Mouse (Mus musculus): Measurements from ENCODE around the gene Psmd6. TPM values are rescaled to one million over a fixed set of nuclear protein-coding genes. Genes with fewer than 3 reads are reported as not detected.

Psmd6 gene
- total RNA-seq (2014; fragmentation: Nextera tagmentation) (154 and 175 TPM in 2 replicates), total RNA-seq (2017) (296 and 300 TPM in 2 replicates)

DNA sequence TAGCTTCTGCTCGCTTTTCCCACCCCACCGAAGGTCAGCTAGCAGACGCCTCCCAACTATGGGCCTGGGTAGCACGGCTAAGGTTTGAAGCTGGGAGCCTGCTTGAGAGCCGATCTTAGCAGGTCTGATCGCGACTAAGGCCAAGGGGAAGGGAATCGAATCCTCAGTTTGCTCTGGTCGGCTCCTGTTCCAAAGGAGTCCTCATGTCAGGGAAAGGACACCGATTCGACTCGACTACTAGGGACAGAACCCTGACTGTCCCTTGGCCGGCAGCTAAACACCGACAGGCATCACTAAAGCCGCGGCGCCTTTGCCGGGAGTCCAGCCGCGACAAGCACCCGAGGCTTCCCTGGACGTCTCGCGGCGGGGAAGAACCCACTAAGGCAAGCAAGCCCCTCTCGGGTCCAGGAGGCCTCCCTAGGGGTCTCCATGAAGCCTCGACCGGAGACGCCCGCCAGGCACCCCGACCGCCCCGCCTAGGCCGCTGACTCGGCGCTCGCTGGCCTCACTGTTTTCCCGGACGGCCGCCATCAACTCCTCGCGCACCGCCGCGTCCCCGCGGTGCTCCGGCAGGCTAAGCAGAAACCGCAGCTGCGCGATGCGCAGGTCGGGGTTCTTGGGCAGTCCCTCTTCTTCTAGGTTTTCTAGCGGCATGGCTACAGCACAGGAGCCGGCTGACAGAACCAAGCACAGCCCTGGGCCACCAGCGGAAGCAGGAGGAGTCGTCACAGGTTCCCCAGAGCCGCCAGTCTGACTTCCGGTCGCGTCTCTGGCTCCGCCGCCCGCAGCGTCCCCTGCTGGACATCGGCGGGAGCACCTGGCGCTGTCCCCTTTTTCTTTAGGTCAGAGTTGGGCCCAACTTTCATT, at the start of gene Psmd6:
TSS of gene Psmd6 (minus strand) at position 755 of the 867 bp plus-strand sequence.
- peak; percentile 98 for ATAC-seq (replicated peaks; ENCODE audit: low FRiP score, low TSS enrichment, poor library complexity, severe bottlenecking)

GRCm38 (mm10) chr14:14110710-14111109, 10.1 kb downstream of the Psmd6 start:
- ATAC-seq (replicated peaks; ENCODE audit: low FRiP score, low TSS enrichment, poor library complexity, severe bottlenecking) = no peak

DNA sequence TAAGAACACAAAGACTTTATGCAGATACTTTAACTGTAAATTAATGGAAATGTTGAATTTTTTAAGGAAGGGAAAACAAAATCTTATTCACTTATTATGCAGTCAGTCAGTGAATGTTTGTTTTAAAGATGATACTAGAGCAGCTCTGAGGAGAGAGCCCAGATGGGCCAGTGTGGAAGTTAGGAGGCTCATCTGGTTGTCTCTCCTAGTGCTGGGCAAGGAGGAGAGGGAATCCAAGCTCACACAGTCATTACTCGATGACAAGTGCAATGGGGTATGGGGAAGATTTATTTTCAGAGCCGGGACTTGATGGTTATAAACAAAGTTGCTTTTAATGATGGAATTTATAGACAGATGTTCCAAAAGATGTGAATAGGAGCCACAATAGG, 15.9 kb downstream of the Psmd6 start:
- no peak for ATAC-seq (replicated peaks; ENCODE audit: low FRiP score, low TSS enrichment, poor library complexity, severe bottlenecking)

GRCm38 (mm10) chr14:14104213-14104929, 16.4 kb downstream of the Psmd6 start:
- ATAC-seq (replicated peaks; ENCODE audit: low FRiP score, low TSS enrichment, poor library complexity, severe bottlenecking) = no peak

- no peak for ATAC-seq (replicated peaks; ENCODE audit: low FRiP score, low TSS enrichment, poor library complexity, severe bottlenecking)
These were observed 19.5 kb downstream of the Psmd6 start for GRCm38 (mm10) chr14:14101296-14101695.

GRCm38 (mm10) chr14:14100773-14101280, 20.0 kb downstream of the Psmd6 start:
- no peak for ATAC-seq (replicated peaks; ENCODE audit: low FRiP score, low TSS enrichment, poor library complexity, severe bottlenecking)

DNA sequence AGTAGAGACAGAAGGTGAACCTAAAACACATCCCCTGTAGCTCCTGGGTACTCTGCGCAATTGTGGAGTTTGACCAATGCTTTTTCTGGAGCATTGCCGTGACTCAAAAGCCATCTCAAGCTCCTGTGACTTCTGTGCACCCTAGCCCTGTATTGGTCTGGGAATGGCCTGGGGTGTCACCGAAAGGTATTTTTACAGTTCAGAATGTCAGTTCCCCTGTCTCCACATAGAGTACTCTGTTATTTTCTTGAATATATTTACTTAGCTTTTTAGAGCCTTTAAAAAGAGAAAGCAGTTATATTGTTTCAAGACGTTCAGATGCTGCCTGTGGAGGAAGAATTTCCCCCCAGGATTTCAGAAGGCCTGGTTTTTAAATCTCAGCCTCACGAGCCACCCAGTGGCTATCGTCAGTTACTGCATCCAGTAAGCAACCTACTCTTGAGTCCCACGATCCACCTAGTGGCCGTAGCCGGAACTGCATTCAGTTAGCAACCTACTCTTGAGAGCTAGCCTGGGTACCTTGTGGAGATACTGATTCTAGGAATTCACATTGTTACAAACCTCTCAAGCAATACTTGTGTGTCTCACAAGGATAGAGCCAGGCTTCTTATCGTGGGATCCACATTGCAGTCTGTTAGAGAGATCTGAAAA, 22.3 kb downstream of the Psmd6 start:
- ATAC-seq (replicated peaks; ENCODE audit: low FRiP score, low TSS enrichment, poor library complexity, severe bottlenecking) = peak; percentile 91

DNA sequence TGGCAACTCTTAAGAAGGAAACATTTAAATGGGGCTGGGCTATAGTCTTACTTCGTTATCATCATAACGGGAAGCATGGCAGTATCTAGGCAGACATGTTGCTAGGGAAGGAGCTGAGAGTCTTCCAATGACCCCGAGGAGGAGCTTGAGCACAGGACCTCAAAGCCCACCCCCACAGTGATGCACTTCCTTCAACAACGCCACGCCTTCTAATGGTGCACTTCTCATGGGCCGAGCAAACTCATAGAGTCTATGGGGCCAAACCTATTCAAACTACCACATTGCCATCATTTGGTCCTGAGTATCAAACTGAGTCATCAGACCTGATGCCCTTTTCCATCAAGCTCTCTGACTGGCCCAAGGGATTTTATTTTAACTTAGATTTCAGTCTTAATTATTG, 30.2 kb downstream of the Psmd6 start:
- ATAC-seq (replicated peaks; ENCODE audit: low FRiP score, low TSS enrichment, poor library complexity, severe bottlenecking) = no peak

DNA sequence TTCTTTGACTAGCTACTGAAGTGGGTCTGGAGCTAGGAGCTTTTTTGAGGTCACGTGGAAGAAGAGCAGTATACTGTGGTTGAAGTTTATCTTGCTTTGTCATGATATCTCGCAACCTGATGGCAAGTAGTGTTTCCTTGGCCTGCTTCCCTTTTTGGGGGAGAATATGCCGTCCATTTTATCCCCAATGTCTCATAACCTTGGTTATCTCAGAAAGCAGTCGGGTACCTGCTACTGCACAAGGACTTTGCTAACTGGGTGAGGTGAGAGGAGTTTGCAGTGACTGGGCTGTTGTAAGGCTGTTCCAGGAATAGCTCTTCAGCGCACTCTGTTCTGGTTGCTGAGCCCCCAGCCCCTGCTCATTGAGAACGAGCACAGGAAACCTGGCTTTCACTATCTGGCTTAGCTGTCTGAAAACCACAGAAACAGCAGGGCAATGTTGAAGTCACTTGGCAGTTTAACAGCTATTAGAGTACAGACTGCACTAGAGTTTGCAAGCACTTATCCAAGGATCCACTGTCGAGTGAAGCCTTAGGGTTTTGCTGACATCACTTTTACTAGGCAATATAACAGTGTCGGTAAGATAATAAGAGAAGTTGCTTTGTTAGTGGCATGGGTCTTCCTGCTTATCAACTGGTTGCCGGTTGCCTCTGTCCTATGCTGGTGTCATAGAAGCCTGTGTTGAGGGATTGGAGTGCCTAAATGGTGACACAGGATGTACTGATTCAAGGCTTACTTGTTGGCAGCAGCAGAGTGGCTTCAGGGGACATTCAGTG, 32.6 kb downstream of the Psmd6 start:
- ATAC-seq (replicated peaks; ENCODE audit: low FRiP score, low TSS enrichment, poor library complexity, severe bottlenecking) = peak; percentile 86

- ATAC-seq (replicated peaks; ENCODE audit: low FRiP score, low TSS enrichment, poor library complexity, severe bottlenecking) = no peak
These were observed 33.4 kb downstream of the Psmd6 start for GRCm38 (mm10) chr14:14087348-14087747.

- ATAC-seq (replicated peaks; ENCODE audit: low FRiP score, low TSS enrichment, poor library complexity, severe bottlenecking) = peak; percentile 18
These were observed 34.0 kb downstream of the Psmd6 start for GRCm38 (mm10) chr14:14086711-14087263.

GRCm38 (mm10) chr14:14083811-14084210, 37.0 kb downstream of the Psmd6 start:
- no peak for ATAC-seq (replicated peaks; ENCODE audit: low FRiP score, low TSS enrichment, poor library complexity, severe bottlenecking)

DNA sequence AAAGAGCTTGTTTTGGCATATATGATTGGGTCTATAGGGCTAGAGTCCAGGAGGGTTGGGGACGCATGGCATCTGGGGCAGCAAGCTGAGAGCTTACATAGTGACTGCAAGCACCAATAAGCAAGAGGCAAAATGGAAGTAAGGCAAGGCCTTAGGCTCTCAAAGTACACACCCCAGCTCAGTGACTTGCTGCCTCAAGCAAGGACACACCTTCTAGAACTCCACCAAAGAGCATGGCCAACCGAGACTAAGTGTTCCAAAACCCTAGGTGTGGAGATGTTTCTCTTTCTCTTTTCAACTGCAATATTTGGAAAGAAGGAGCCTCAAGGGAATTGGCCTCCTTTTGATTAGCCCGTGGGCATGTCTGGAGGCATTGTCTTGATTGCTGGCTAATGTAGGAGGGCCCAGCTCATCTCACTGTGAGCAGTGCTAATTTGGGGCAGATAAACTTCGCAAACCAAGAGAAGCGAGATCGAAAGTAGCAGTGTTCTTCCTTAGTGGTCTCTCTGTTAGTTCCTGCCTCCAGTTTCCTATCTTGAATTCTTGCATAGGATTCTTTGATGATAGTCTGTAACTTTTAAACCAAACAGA, 40.1 kb downstream of the Psmd6 start:
- peak; percentile 77 for ATAC-seq (replicated peaks; ENCODE audit: low FRiP score, low TSS enrichment, poor library complexity, severe bottlenecking)

- ATAC-seq (replicated peaks; ENCODE audit: low FRiP score, low TSS enrichment, poor library complexity, severe bottlenecking) = no peak
These were observed 49.3 kb downstream of the Psmd6 start for GRCm38 (mm10) chr14:14071456-14071855.

DNA sequence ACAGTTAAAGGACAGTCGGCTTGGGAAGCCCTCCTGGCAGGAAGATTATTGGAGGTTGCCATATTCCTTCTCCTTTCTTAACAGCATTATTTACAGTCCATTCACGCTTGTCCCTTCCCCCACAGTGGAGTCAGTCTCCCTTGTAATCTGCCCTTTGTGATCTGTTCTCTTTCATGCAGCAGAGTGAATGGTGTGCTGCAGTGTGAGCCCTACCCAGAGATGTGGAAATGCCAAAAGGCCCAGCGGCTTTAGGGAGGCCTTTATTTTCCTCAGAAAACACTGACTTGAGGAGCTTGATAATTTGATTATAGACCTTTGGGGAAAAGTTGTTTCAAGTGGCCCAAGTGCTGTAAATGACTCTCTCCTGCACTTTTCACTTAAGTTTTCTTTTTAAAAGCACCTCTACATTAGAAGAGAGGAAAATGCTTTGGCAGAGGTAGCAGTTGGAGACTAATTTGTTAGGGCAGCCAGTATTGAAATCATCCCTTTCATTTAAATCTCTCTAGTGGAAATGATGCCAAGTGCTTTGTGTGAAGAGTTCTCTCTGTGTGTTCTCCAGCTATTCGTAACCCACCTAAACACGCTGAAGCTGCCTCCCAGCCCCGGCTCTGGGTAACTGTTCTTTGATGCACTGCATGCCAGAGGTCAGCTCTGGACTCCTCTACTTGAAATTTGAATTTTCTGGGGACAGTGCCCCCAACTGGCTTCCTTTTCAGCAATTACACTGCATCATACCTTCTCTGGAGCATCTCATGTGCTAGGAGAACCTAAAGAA, 50.1 kb downstream of the Psmd6 start:
- ATAC-seq (replicated peaks; ENCODE audit: low FRiP score, low TSS enrichment, poor library complexity, severe bottlenecking) = no peak

- ATAC-seq (replicated peaks; ENCODE audit: low FRiP score, low TSS enrichment, poor library complexity, severe bottlenecking) = no peak
These were observed 52.2 kb downstream of the Psmd6 start for GRCm38 (mm10) chr14:14068553-14068952.

DNA sequence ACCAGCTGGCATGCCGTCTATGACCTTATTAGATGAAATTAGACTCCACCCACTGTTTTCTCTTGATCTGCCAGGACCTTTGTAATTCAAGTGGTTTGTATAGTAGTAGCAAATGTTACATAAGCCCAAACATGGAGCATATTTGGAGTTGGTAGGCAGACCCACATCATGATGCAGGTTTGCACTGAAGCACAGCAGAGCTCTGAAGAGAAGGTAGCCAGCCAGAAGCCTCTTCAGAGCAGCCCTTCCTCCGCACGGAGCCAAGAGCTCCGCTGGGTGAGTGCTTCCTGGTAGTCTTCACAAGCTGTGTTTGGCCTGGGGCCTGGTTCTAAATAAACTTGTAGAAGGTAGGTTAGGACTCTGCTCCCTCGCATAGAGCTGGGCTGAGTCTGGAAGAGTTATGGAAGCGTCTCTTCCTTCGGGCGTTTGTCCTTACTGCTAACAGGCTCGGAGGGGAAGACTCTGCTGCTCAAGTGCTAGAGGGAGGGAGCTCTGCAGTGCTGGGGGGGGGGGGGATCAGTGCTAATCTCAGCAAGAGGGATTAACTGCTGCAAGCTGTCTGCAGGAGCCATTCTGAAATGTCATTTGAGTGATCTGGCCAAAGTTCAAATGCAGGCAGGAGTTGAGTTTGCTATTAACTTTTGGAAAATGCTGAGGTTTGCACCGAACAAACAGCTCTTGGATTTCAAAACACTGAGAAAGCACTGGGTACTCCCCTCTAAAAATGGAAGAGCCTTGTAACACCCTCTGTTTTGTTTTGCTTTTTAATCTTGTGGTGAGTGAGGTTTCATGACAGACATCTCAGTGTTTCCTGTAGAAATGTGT, 52.9 kb downstream of the Psmd6 start:
- peak; percentile 49 for ATAC-seq (replicated peaks; ENCODE audit: low FRiP score, low TSS enrichment, poor library complexity, severe bottlenecking)

Measured in megakaryocyte-erythroid progenitor cell, adult 5-6 weeks (primary cell).